Mouse (Mus musculus): ENCODE measurements at regions not wholly inside any gene's neighbourhood (a gene's known extent, or its start where the extent isn't known, plus 50 kb on each side); places are given as distances from the start of the nearest gene placed in this dataset.
A peak's percentile ranks its signal among the peaks of the same experiment; 100 is the strongest.

DNA sequence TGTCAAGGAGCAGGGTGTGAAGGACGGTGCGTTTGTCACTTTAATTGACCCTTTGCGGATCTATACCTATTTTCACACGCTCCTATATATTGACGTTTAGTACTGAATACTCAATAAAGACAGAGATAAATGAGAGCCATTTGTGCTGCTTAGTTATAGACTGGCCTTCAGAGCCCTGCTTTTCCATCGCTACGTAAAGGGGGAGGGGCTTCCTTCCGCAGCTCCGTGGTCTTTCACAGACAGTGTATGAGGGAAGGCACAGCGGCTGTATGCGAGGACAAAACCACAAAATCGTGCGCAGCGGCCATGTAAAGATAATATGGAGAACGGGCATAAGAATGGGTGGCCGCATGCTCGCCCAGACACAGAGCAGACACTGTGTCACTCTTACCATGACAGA, 58.4 kb upstream of the Pced1b start:
- ATAC-seq (no peak), DNase-seq (ENCODE audit: low read depth, low spot score) (no peak)
- TF ChIP-seq CTCF (IDR thresholded peaks at IDR 0.05) = no peak
- ChIA-PET POLR2A (no interaction called here), CTCF (no interaction called here)
- no peaks in the 10 kb centered on the region for H3K27me3 ChIP-seq
- in situ Hi-C loops (cut with MboI; ENCODE audit: low pct_unique_long_range_greater_than_20kb) = loop anchor here (5.0 to 10.0 kb wide), 4 partner anchors 51 to 644 kb away; no protein-coding TSS in a partner anchor

DNA sequence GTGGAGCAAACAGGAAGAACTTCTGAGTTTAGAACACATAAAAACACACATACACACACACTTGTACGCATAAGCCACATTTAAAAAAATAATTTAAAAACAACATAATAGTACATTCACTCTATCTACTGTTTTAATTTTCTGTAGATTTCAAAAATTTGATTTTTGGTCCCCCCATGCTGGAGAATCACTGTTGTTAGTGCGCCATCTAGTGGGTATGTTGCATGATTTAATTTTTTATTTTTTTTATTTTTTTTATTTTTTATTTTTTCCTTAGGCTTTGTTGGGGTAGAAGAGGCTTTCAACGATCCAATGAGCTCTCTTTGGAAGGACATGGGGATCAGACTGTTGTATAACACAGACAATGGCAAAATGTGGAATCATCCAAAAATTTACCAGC, 59.1 kb upstream of the Pced1b start:
- DNase-seq (ENCODE audit: low read depth, low spot score) (no peak), ATAC-seq (no peak)
- peak; percentile 42 for TF ChIP-seq CTCF (IDR thresholded peaks at IDR 0.05)
- POLR2A ChIA-PET = interaction anchor here (0.6 kb wide), 1 partner anchor 670 kb away, joined by 4 read pairs; no protein-coding TSS in a partner anchor
- no peaks in the 10 kb centered on the region for H3K27me3 ChIP-seq
- CTCF ChIA-PET = no interaction called here
- in situ Hi-C loops (cut with MboI; ENCODE audit: low pct_unique_long_range_greater_than_20kb) = loop anchor here (5.0 to 10.0 kb wide), 4 partner anchors 51 to 643 kb away; no protein-coding TSS in a partner anchor

DNA sequence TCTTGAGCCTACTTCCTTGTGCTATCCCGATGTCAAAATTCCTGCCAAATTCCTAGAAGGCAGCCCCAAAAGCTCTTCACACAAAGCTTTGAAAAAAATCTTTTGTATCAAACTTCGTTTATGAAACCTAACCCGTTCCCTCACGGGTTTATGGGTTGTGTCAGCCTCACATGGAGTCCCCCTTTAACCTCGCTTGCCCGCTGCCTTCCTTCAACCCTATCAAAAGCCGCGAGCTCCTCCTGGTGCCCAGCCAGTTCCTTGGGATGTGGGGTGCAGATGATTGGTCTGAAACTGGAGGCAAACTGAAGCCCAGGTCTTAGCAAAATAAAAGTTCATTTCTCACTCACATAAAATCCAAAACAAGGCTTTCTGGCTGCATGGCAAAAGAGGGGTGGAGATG, 60.9 kb upstream of the Pced1b start:
- TF ChIP-seq CTCF (IDR thresholded peaks at IDR 0.05) = peak; percentile 31
- in situ Hi-C loops (cut with MboI; ENCODE audit: low pct_unique_long_range_greater_than_20kb) = loop anchor here (5.0 to 10.0 kb wide), 4 partner anchors 49 to 641 kb away; no protein-coding TSS in a partner anchor
- no peak for ATAC-seq
- DNase-seq (ENCODE audit: low read depth, low spot score) = no peak
- no peaks in the 10 kb centered on the region for H3K27me3 ChIP-seq
- ChIA-PET CTCF (interaction anchor here (0.9 kb wide), 2 partner anchors 8 to 14 kb away, joined by 3 read pairs; no protein-coding TSS in a partner anchor), POLR2A (no interaction called here)

DNA sequence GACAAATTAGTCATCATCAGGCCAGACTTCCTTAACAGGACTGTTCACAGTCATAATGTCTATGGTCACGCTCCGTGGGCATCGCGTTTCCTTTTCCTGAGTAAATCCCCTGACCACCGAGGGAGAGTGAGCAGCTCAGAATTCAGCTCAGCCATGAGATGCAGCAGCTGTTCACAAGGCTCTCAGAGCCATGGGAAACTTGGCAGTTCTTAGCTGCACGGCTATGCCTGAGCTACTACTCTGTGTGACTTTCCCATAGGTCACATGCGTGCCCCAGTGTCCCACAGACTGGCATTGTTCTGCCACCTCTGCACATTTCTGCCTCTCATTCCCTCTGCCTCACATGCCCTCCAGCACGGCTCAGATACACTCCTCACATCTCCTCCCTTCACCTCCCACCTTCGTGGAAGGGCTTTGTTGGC, 64.3 kb upstream of the Pced1b start:
- H3K27me3 ChIP-seq = no peaks in the 10 kb centered on the region
- ChIA-PET POLR2A (no interaction called here), CTCF (interaction anchor here (0.9 to 1.0 kb wide), 2 partner anchors 9 to 17 kb away, joined by 3 read pairs; no protein-coding TSS in a partner anchor)
- no peak for TF ChIP-seq CTCF (IDR thresholded peaks at IDR 0.05)
- peak; percentile 95 for DNase-seq (ENCODE audit: low read depth, low spot score)
- in situ Hi-C loops (cut with MboI; ENCODE audit: low pct_unique_long_range_greater_than_20kb) = loop anchor here (10.0 kb wide), 1 partner anchor 638 kb away; no protein-coding TSS in a partner anchor
- ATAC-seq = peak; percentile 93

DNA sequence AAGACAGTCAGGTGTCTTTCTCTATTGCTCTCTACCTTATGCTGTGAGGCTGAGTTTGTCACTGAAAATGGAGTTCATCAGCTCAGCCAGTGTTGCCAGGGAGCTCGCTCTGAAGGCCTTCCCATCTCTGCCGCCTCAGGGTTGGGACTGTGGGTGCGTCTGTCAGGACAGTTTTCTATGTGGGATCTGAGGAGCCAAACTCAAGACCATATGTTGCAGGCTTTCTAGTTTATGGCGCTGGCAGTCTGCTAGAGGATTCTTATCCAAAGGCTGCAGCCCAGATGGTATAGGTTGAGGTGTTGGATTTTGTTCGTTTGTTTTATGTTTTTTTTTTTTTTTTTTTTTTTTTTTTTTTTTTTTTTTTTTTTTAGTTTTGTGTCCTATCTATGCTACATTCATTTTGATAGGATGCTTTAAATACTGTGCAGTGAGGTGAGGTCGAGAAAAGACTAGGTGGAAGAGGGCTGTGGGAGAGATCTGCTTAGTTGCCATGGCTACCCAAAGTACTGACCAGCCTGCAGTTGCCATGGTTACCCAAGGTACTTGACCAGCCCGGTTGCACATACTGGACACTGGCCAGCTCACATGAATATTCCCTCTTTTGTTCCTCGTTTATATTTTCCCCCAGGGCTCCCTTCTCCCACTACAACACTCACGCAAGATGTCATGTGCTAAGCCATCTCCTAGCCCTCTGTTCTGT, 65.8 kb upstream of the Pced1b start:
- no peaks in the 10 kb centered on the region for H3K27me3 ChIP-seq
- DNase-seq (ENCODE audit: low read depth, low spot score) (no peak), ATAC-seq (no peak)
- CTCF ChIA-PET = no interaction called here
- POLR2A ChIA-PET = no interaction called here
- in situ Hi-C loops (cut with MboI; ENCODE audit: low pct_unique_long_range_greater_than_20kb) = loop anchor here (10.0 kb wide), 1 partner anchor 636 kb away; no protein-coding TSS in a partner anchor
- TF ChIP-seq CTCF (IDR thresholded peaks at IDR 0.05) = no peak

DNA sequence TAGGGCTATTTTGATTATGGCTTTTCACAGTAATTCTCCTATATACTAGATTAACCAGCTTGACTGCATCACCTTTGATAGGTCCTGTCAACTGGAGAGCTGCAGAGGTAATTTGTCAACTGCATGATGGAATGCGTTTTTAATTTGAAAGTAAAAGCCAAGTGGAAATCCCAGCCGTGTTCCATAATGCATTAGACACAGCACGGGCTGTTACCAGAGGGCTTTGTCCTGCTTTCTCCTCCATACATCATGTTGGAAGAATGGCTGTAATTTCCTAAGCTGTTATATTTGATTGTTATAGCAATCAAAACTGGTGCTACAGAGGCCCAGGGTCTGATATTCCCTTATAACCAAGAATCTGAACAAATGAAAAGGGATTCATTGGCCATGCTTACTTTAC, 68.6 kb upstream of the Pced1b start:
- ChIA-PET CTCF (no interaction called here), POLR2A (no interaction called here)
- in situ Hi-C loops (cut with MboI; ENCODE audit: low pct_unique_long_range_greater_than_20kb) = no loop called here
- no peak for DNase-seq (ENCODE audit: low read depth, low spot score)
- no peaks in the 10 kb centered on the region for H3K27me3 ChIP-seq
- ATAC-seq = no peak
- TF ChIP-seq CTCF (IDR thresholded peaks at IDR 0.05) = no peak

DNA sequence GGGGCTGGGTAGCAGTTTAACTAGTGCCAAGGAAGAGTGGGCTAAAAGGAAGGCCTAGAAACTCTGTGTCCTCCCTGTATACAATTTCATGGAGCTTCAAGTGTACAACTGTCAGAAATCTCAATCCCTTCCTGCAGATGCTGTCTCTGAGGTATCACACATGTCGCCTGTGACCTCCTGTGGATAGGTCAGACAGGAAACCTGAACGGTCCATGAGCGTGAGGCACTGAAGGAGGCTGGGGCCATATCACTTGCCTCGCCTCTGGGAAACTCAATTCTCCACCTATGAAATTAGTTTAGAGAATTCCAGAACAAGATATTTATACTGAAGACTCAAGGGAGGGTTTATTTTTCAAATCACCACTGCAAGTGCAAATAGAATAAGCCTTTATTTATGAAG, 69.1 kb upstream of the Pced1b start:
- in situ Hi-C loops (cut with MboI; ENCODE audit: low pct_unique_long_range_greater_than_20kb) = no loop called here
- CTCF ChIA-PET = no interaction called here
- POLR2A ChIA-PET = no interaction called here
- no peak for DNase-seq (ENCODE audit: low read depth, low spot score)
- TF ChIP-seq CTCF (IDR thresholded peaks at IDR 0.05) = no peak
- H3K27me3 ChIP-seq = no peaks in the 10 kb centered on the region
- ATAC-seq = no peak

DNA sequence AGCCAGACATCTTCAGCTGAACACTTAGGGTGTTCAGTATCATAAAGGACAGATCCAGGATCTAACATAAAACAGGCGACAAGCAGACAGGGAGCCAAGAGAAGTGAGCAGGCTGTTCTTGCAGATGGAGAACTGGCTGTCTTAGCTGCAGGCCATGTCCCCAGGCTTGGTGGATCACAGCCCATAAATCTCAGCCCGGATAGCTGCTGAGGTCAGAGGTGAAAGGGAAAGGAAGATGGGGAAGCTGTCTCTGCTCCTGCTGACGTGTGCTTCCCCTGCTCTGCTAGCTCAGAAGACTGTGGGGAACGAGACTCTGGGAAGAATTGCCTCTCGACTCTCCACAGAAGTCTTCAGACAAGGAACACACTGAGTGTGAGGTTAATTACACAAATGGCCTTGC, 71.9 kb upstream of the Pced1b start:
- no peaks in the 10 kb centered on the region for H3K27me3 ChIP-seq
- TF ChIP-seq CTCF (IDR thresholded peaks at IDR 0.05) = no peak
- ATAC-seq = no peak
- ChIA-PET CTCF (no interaction called here), POLR2A (interaction anchor here (0.5 kb wide), 1 partner anchor 274 kb away, joined by 3 read pairs; no protein-coding TSS in a partner anchor)
- DNase-seq (ENCODE audit: low read depth, low spot score) = no peak
- in situ Hi-C loops (cut with MboI; ENCODE audit: low pct_unique_long_range_greater_than_20kb) = no loop called here

DNA sequence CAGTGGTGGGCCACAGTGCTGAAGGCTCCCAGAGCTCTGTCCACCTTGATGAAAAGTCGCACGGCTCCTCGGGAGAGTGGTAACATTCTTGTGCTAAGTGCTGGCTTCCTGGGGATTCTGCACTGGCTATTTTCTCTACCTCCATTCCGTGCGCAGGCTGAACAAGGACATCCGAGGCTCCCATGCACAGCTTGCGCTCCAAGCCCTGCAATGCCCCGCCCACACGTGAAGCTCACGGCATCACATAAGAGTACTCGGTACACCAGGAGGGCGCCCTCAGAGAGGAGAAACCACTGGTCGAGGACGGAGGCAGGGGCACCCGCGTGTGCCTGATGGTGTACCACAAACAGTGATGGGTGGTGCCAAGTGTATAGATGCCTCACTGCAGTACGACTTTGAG, 73.7 kb upstream of the Pced1b start:
- no peaks in the 10 kb centered on the region for H3K27me3 ChIP-seq
- ChIA-PET POLR2A (no interaction called here), CTCF (interaction anchor here (1.1 kb wide), 1 partner anchor 10 kb away, joined by 3 read pairs; no protein-coding TSS in a partner anchor)
- in situ Hi-C loops (cut with MboI; ENCODE audit: low pct_unique_long_range_greater_than_20kb) = no loop called here
- no peak for TF ChIP-seq CTCF (IDR thresholded peaks at IDR 0.05)
- ATAC-seq (no peak), DNase-seq (ENCODE audit: low read depth, low spot score) (no peak)

DNA sequence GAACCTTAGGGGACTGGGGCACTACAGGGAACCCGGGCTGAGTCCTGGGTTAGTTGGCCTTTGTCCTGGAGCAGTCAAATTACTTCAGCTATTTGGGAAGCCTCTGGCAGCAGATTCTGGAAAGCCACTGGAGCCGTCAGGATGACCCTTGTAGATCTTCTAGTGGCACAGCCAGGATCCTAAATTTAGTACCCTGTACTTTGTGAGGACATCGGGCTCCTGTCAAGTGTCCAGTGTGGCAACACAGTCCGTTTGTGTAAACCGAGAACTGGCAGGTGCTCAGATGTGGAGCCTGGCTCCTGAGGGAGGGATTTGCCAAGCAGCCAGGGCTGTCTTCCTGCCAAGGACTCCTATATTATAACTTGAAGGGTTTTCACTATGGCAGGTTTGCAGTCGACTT, 76.8 kb upstream of the Pced1b start:
- no peak for TF ChIP-seq CTCF (IDR thresholded peaks at IDR 0.05)
- ChIA-PET CTCF (interaction anchor here (1.3 kb wide), 1 partner anchor 8 kb away, joined by 4 read pairs; no protein-coding TSS in a partner anchor), POLR2A (no interaction called here)
- in situ Hi-C loops (cut with MboI; ENCODE audit: low pct_unique_long_range_greater_than_20kb) = no loop called here
- H3K27me3 ChIP-seq = no peaks in the 10 kb centered on the region
- ATAC-seq (no peak), DNase-seq (ENCODE audit: low read depth, low spot score) (no peak)

DNA sequence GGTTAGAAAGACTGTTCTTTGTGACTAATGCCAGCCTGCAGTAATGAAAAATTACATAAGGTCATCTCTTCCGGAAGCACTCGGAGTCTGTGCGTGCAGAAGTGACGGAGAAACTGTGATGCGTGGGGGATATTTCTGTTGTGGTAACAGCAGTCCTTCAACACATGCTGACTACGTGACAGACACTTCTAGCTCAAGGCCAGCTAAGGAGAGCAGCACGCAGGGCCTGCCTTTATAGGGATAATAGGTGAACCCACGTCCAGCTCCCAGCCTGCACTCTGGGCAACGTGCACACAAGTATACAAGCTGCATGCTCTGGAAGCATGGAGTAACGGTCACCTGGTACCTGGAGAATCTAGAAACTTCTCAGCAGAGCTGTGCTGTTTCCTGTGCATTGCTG, 77.5 kb upstream of the Pced1b start:
- POLR2A ChIA-PET = no interaction called here
- no peak for ATAC-seq
- no peak for TF ChIP-seq CTCF (IDR thresholded peaks at IDR 0.05)
- DNase-seq (ENCODE audit: low read depth, low spot score) = no peak
- CTCF ChIA-PET = no interaction called here
- no peaks in the 10 kb centered on the region for H3K27me3 ChIP-seq
- in situ Hi-C loops (cut with MboI; ENCODE audit: low pct_unique_long_range_greater_than_20kb) = no loop called here

Data from Patski (cell line).